Mouse (Mus musculus): ENCODE results near the gene Ptp4a2. TPM values are rescaled to one million over a fixed set of nuclear protein-coding genes. Genes with fewer than 3 reads are reported as not detected.
"Not testable (repeated sequence)": the region's sequence is repeated elsewhere in the genome, so short reads cannot be mapped to it uniquely, and the experiment has no call there.

The Ptp4a2 gene
- polyA plus RNA-seq, 1 experiment from 2014 or later = 347 TPM

- Histone ChIP-seq H3K36me3 (0 out of 2 replicates have a peak, but pooled peaks cover 3% of the 10 kb centered on the region), H3K4me3 (no peak overlapping the region), H3K4me1 (no peaks in the 10 kb centered on the region), H3K9ac (no peak overlapping the region), H3K27me3 (no peaks in the 10 kb centered on the region), H3K4me2 (replicated peaks) (no peak overlapping the region), H3K9me3 (replicated peaks) (no peaks in the 10 kb centered on the region), H3K27ac (no peak overlapping the region)
- WGBS = 88% methylated on average over 8 of the region's 8 CpGs
- ATAC-seq (ENCODE audit: low FRiP score) = no peak
Measured at GRCm38 (mm10) chr4:129861400-129861799, 50.4 kb downstream of the Ptp4a2 start.

GRCm38 (mm10) chr4:129862357-129862756, 51.3 kb downstream of the Ptp4a2 start:
- over 99% methylated on average over 3 of the region's 3 CpGs for WGBS
- Histone ChIP-seq H3K27me3 (no peaks in the 10 kb centered on the region), H3K9ac (no peak overlapping the region), H3K9me3 (replicated peaks) (no peaks in the 10 kb centered on the region), H3K4me3 (no peak overlapping the region), H3K36me3 (0 out of 2 replicates have a peak, but pooled peaks cover 3% of the 10 kb centered on the region), H3K4me2 (replicated peaks) (no peak overlapping the region), H3K4me1 (no peaks in the 10 kb centered on the region), H3K27ac (no peak overlapping the region)
- ATAC-seq (ENCODE audit: low FRiP score) = no peak

DNA sequence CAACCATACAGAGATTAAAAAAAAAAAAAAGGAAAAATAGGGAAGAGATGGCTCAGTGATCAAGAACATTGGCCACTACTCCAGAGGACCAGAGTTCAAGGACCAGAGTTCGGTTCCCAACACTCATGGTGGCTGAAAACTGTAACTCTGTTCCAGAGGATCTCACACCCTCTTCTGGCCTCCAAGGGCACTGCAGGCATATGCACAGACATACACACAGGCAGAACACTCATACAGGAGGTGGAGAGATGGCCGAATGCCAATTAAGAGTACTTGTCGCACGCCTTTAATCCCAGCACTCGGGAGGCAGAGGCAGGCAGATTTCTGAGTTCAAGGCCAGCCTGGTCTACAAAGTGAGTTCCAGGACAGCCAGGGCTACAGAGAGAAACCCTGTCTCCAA, 55.2 kb downstream of the Ptp4a2 start:
- not testable (repeated sequence) for H3K4me1 ChIP-seq; H3K27ac ChIP-seq; H3K9me3 ChIP-seq (replicated peaks); H3K9ac ChIP-seq; H3K4me3 ChIP-seq; H3K36me3 ChIP-seq; H3K4me2 ChIP-seq (replicated peaks); ATAC-seq (ENCODE audit: low FRiP score); H3K27me3 ChIP-seq
- WGBS = 95% methylated on average over 5 of the region's 5 CpGs

DNA sequence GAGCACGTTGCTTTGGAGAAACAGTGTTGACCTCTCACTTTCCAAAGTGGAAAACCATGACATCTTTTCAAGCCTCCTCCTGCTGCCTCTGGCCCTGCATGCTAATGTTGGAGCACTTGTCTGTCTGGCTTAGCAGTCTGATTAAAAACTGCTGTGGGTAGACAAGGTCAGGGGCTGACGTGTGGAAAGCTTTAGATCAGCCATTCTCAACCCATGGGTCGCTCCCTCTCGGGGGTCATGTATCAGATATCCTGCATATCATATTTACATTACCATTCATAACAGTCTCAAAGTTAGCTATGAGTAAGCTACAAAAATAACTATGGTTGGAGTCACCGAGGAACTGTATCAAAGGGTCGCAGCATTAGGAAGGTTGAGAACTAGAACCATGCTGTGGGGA, 57.2 kb downstream of the Ptp4a2 start:
- H3K36me3 ChIP-seq = no peaks in the 10 kb centered on the region
- WGBS = 47% methylated on average over 6 of the region's 6 CpGs
- H3K27ac ChIP-seq = 0 out of 2 replicates have a peak overlapping the region, but pooled peaks have one; percentile 30
- H3K4me1 ChIP-seq = peaks cover 6% of the 10 kb centered on the region
- H3K4me3 ChIP-seq = no peak overlapping the region
- H3K27me3 ChIP-seq = no peaks in the 10 kb centered on the region
- no peak overlapping the region for H3K4me2 ChIP-seq (replicated peaks)
- no peaks in the 10 kb centered on the region for H3K9me3 ChIP-seq (replicated peaks)
- no peak for ATAC-seq (ENCODE audit: low FRiP score)
- H3K9ac ChIP-seq = no peak overlapping the region

- ATAC-seq (ENCODE audit: low FRiP score) = no peak
- Histone ChIP-seq H3K27ac (no peak overlapping the region), H3K9ac (no peak overlapping the region), H3K36me3 (no peaks in the 10 kb centered on the region), H3K4me3 (no peak overlapping the region), H3K4me1 (peaks cover 6% of the 10 kb centered on the region), H3K27me3 (no peaks in the 10 kb centered on the region), H3K9me3 (replicated peaks) (no peaks in the 10 kb centered on the region), H3K4me2 (replicated peaks) (no peak overlapping the region)
- 80% methylated on average over 6 of the region's 6 CpGs for WGBS
Measured at GRCm38 (mm10) chr4:129870483-129870882, 59.5 kb downstream of the Ptp4a2 start.

GRCm38 (mm10) chr4:129872376-129872922, 61.4 kb downstream of the Ptp4a2 start:
- H3K4me3 ChIP-seq = no peak overlapping the region
- H3K4me1 ChIP-seq = peaks cover 16% of the 10 kb centered on the region
- H3K36me3 ChIP-seq = no peaks in the 10 kb centered on the region
- 91% methylated on average over 9 of the region's 9 CpGs for WGBS
- no peak overlapping the region for H3K4me2 ChIP-seq (replicated peaks)
- ATAC-seq (ENCODE audit: low FRiP score) = no peak
- no peaks in the 10 kb centered on the region for H3K27me3 ChIP-seq
- no peaks in the 10 kb centered on the region for H3K9me3 ChIP-seq (replicated peaks)
- no peak overlapping the region for H3K9ac ChIP-seq
- H3K27ac ChIP-seq = no peak overlapping the region

DNA sequence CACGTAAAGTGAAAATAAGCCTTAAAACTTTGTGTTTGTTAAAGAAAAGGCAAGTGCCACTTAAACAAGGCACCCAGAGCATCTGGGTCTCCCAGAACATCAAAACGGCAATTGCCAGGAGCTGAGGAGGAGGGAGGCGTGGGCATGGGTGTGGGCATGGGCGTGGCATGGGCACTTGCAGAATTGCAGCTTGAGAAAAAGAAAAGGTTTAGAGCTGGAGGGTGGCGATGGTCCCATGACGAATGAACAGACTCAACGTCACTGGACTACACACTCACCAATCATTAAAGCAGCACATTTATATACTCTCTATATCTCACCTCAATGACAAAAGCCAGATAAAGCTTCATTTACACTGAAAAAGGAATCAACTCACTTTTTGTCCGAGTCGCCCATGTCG, 63.8 kb downstream of the Ptp4a2 start:
- H3K27ac ChIP-seq = no peak overlapping the region
- no peak overlapping the region for H3K4me3 ChIP-seq
- H3K9me3 ChIP-seq (replicated peaks) = no peaks in the 10 kb centered on the region
- peaks cover 18% of the 10 kb centered on the region for H3K4me1 ChIP-seq
- 84% methylated on average over 10 of the region's 10 CpGs for WGBS
- no peaks in the 10 kb centered on the region for H3K27me3 ChIP-seq
- no peak overlapping the region for H3K9ac ChIP-seq
- H3K36me3 ChIP-seq = no peaks in the 10 kb centered on the region
- no peak for ATAC-seq (ENCODE audit: low FRiP score)
- H3K4me2 ChIP-seq (replicated peaks) = no peak overlapping the region

- no peak overlapping the region for H3K27ac ChIP-seq
- no peak for ATAC-seq (ENCODE audit: low FRiP score)
- WGBS = 85% methylated on average over 11 of the region's 11 CpGs
Measured at GRCm38 (mm10) chr4:129875406-129875805, 64.4 kb downstream of the Ptp4a2 start.

DNA sequence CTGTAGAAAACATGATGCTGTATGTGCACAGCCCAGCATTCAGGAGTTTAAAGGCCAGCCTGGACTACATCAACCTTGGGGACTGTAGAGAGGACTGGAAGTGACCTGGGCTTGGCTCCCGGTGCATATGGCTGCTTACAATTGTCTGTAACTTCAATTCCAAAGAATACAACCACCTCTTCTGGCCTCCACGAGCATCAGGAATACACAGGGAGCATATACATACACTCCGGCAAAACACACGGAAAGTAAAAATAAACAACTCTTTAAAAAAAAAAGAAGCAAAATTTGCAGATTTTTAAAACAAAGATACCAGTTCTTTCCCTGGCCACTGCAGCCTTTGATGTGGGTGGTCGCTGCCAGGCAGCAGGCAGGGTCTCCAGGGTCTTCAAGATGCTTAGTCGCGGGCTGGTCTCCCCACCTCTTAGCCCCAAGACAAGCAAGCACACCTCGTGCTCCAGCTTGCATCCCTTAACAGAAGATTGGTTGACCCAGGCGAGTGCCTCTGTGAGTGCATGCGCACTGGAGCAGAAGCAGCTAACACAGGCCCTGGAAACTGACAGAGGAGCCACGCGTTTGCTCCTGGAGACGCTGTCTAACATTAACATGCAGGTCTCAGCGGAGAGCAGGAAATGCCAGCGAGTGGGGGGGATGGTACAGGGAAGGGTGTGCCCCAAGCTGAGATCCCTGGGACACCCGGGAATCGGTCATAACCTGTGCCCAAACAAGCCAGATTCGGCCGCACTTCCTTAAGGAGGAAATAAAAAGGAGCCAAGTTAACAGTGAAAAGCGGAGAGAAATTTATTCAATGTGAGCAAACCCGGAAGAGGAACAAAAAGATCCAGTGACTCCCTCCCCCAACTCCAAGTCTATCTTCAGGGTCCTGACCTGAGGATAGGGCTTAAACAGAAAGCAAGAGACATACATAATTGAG, 66.1 kb downstream of the Ptp4a2 start:
- H3K27me3 ChIP-seq = no peaks in the 10 kb centered on the region
- 11% methylated on average over 21 of the region's 21 CpGs for WGBS
- H3K4me3 ChIP-seq = peak overlapping the region; percentile 32
- H3K36me3 ChIP-seq = no peaks in the 10 kb centered on the region
- peak; percentile 79 for ATAC-seq (ENCODE audit: low FRiP score)
- peaks cover 18% of the 10 kb centered on the region for H3K4me1 ChIP-seq
- peak overlapping the region; percentile 55 for H3K9ac ChIP-seq
- peak overlapping the region; percentile 81 for H3K27ac ChIP-seq
- peak overlapping the region; percentile 52 for H3K4me2 ChIP-seq (replicated peaks)
- H3K9me3 ChIP-seq (replicated peaks) = no peaks in the 10 kb centered on the region

More at GRCm38 (mm10) chr4:129875406-129875805, 64.4 kb downstream of the Ptp4a2 start:
- Histone ChIP-seq H3K27me3 (no peaks in the 10 kb centered on the region), H3K36me3 (no peaks in the 10 kb centered on the region), H3K4me3 (no peak overlapping the region), H3K9me3 (replicated peaks) (no peaks in the 10 kb centered on the region), H3K4me1 (peaks cover 18% of the 10 kb centered on the region), H3K4me2 (replicated peaks) (no peak overlapping the region), H3K9ac (no peak overlapping the region)

GRCm38 (mm10) chr4:129877967-129878655, 67.1 kb downstream of the Ptp4a2 start:
- Histone ChIP-seq H3K27me3 (no peaks in the 10 kb centered on the region), H3K4me1 (peaks cover 27% of the 10 kb centered on the region), H3K9ac (no peak overlapping the region; the same call in 1 of the 2 replicates), H3K36me3 (no peaks in the 10 kb centered on the region), H3K4me2 (replicated peaks) (peak overlapping the region; percentile 52), H3K27ac (peak overlapping the region; percentile 81; the same call in 1 of the 2 replicates), H3K9me3 (replicated peaks) (no peaks in the 10 kb centered on the region), H3K4me3 (no peak overlapping the region)
- WGBS = 66% methylated on average over 11 of the region's 11 CpGs
- peak; percentile 36; the same call in 1 of the 2 replicates for ATAC-seq (ENCODE audit: low FRiP score)

DNA sequence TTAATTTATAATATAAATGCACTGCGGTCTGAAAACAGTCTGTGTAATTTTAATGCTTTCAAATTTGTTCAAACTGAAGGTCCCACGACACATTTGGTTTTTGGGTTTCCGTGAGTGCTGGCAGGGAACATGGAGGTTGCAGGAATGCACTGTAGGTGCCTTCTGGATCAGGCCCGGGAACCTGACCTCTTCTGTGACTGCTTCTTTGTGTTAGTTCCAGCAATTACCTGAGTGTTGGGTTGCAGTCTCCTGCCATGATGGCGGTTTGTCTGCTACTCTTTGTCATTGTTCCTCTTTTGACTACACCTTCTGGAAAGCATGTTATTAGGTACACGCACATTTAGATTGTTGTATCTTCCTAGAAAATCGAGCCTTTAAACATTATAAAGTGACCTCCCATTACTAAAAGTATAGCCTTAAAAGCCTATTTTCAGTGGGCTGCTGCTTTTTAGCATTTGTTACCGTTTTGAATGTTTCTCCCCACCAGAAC, 67.7 kb downstream of the Ptp4a2 start:
- 62% methylated on average over 8 of the region's 8 CpGs for WGBS
- Histone ChIP-seq H3K9me3 (replicated peaks) (no peaks in the 10 kb centered on the region), H3K36me3 (no peaks in the 10 kb centered on the region), H3K4me3 (no peak overlapping the region), H3K27me3 (no peaks in the 10 kb centered on the region), H3K27ac (no peak overlapping the region), H3K4me2 (replicated peaks) (no peak overlapping the region), H3K9ac (no peak overlapping the region), H3K4me1 (peaks cover 27% of the 10 kb centered on the region)
- no peak for ATAC-seq (ENCODE audit: low FRiP score)

- Histone ChIP-seq H3K27ac (no peak overlapping the region), H3K4me2 (replicated peaks) (no peak overlapping the region), H3K36me3 (no peaks in the 10 kb centered on the region), H3K9me3 (replicated peaks) (no peaks in the 10 kb centered on the region), H3K4me3 (no peak overlapping the region), H3K4me1 (peaks cover 32% of the 10 kb centered on the region), H3K9ac (no peak overlapping the region), H3K27me3 (no peaks in the 10 kb centered on the region)
- 65% methylated on average over 4 of the region's 4 CpGs for WGBS
- ATAC-seq (ENCODE audit: low FRiP score) = no peak
Measured at GRCm38 (mm10) chr4:129879206-129879780, 68.3 kb downstream of the Ptp4a2 start.

All from hindbrain, embryonic 12.5 days (tissue).